Mouse (Mus musculus) heart, adult 2 months (tissue): Measurements from ENCODE around the gene Tnik. TPM values are rescaled to one million over a fixed set of nuclear protein-coding genes. Genes with fewer than 3 reads are reported as not detected.
A peak's percentile ranks its signal among the peaks of the same experiment; 100 is the strongest.

ENCODE experiments used
- DNase-seq, 2 experiments: peaks; one replicate each; pipeline ENCODE4 v3.0.0; 2021
- H3K27ac ChIP-seq: fragments of 200-600 bp; 2 replicates; pipeline ENCODE4 v1.8.1; 2022
- H3K27me3 ChIP-seq: fragments of 200-500 bp; 2 replicates; pipeline ENCODE4 v1.6.1; 2012; ENCODE audit warnings: mild to moderate bottlenecking, low read length, inconsistent platforms, mixed read lengths; ENCODE audit not compliant: control insufficient read depth, insufficient read depth
- H3K36me3 ChIP-seq: fragments of 200-500 bp; 2 replicates; pipeline ENCODE4 v1.6.1; 2012; ENCODE audit warnings: low read length, inconsistent platforms; ENCODE audit not compliant: control insufficient read depth, insufficient read depth
- H3K4me1 ChIP-seq: fragments of 200-500 bp; 2 replicates; pipeline ENCODE4 v1.6.1; 2011; ENCODE audit warnings: low read length; ENCODE audit not compliant: control insufficient read depth, insufficient read depth
- H3K4me3 ChIP-seq: fragments of 200-600 bp; 2 replicates; pipeline ENCODE4 v1.8.1; 2022
- H3K79me2 ChIP-seq: fragments of 200-500 bp; replicated peaks from 2 replicates; pipeline ENCODE4 v1.6.1; 2012; ENCODE audit warnings: mild to moderate bottlenecking, inconsistent platforms, low read length, moderate library complexity, mixed read lengths; ENCODE audit not compliant: control insufficient read depth, insufficient read depth
- H3K9ac ChIP-seq: fragments of 200-500 bp; 2 replicates; pipeline ENCODE4 v1.6.1; 2012; ENCODE audit warnings: low read depth, mild to moderate bottlenecking, control low read depth, inconsistent platforms, low read length, mixed read lengths
- CTCF ChIP-seq: fragments of 200-600 bp; IDR thresholded peaks from 2 replicates; pipeline ENCODE4 v1.8.1; 2022; ENCODE audit warnings: antibody characterized with exemption, mild to moderate bottlenecking, moderate library complexity
- EP300 ChIP-seq: fragments of 200-500 bp; IDR thresholded peaks from 2 replicates; pipeline ENCODE4 v1.6.1; 2011; ENCODE audit warnings: low read depth, low read length, control low read depth; ENCODE audit not compliant: insufficient read depth
- POLR2A ChIP-seq: fragments of 200-500 bp; IDR thresholded peaks from 2 replicates; pipeline ENCODE4 v1.6.1; 2011; ENCODE audit warnings: mild to moderate bottlenecking, low read depth, low read length, control low read depth; ENCODE audit not compliant: insufficient read depth
- WGBS: fragments of 180-500 bp; shearing (Covaris S2); methylation state at CpG from one replicate; pipeline ENCODE4 v1.1.7; 2018; 5-methylcytosine and 5-hydroxymethylcytosine counted together
- intact Hi-C: fragments of 180-260 bp; cut with DNase I; formaldehyde crosslinking; loops from one replicate; pipeline ENCODE4 v1.15.1; 2025
- polyA plus RNA-seq: library from polyadenylated mRNA; depleted of rRNA; stranded (reverse); fragments of >200 nt; gene quantifications from 2 replicates; pipeline ENCODE4 v1.2.3, GENCODE M21; 2012
- total RNA-seq, 2 experiments: library from RNA; stranded (reverse); gene quantifications; 2 replicates each; pipeline ENCODE4 v1.2.3; 2021

Gene Tnik
- total and polyA plus RNA-seq, 3 experiments: 6.6 to 29.8 (median 26.8) TPM

DNA sequence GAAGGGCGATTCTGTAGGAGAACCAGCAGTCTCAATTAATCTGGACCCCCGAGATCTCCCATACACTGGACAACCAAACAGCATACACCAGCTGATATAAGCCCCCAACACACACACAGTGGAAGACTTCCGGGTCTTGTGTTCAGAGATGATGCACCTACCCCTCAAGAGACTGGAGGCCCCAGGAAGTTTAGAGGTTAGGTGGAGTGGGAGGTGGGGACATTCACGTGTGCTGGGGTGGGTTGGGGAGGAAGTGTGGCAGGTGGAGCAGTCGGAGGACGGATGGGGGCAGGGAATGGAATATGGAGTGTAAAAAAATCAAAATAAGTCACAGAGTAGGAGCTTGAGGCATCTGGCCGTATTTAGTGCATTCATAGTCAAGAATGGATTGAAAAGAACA is 7.3 kb upstream of the Tnik start:
- H3K4me1 ChIP-seq: no peaks in the 10 kb centered on the region
- H3K79me2 ChIP-seq: no peaks in the 10 kb centered on the region
- no peaks in the 10 kb centered on the region for H3K36me3 ChIP-seq
- no peak for TF ChIP-seq CTCF
- TF ChIP-seq EP300: no peak
- TF ChIP-seq POLR2A: no peak
- H3K27ac ChIP-seq: no peak overlapping the region
- no peaks in the 10 kb centered on the region for H3K27me3 ChIP-seq
- no peak for DNase-seq
- intact Hi-C loops: no loop called here
- no peak overlapping the region for H3K9ac ChIP-seq
- H3K4me3 ChIP-seq: no peak overlapping the region
- WGBS: 84% methylated on average over 7 of the region's 7 CpGs

DNA sequence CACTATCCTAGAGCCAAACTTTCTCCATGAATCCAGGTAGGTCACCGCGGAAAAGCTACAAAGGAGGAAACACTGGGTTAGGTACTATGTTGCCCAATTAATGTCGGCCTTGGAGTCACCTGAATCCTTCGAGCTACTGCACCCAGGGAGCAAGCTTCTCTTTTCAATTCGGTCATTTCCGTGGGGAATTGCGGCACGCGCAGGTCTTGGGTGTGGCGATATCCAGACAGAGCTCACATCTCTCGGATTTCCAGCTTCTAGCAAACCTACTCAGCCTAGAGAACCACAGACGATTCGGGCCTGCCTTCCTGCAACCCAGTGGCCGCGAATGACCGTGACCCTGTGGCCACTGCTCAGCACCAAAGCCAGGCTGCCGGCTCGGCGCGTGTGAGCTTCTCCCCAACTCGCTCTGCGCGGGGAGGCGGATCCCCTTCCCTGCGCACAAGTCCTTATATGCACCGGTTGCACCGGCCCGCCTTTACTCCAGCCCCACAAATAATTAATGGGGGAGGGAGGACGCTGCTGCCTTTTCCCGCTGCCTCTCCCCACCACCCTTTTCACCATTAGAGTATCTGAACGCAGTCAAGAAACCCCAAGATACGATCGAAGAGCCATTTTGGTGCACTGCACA is 528 bp upstream of the Tnik start:
- TF ChIP-seq POLR2A: peak; percentile 47; the same call in 1 of the 2 replicates
- TF ChIP-seq CTCF: no peak
- no peak for TF ChIP-seq EP300
- WGBS: 3% methylated on average over 33 of the region's 33 CpGs
- DNase-seq: peak; percentile 71 to 75
- intact Hi-C loops: loop anchor here (10.0 kb wide), 1 partner anchor 282 kb away; no protein-coding TSS in a partner anchor
- H3K4me3 ChIP-seq: peak overlapping the region; percentile 85
- H3K79me2 ChIP-seq: no peaks in the 10 kb centered on the region
- no peaks in the 10 kb centered on the region for H3K27me3 ChIP-seq
- H3K9ac ChIP-seq: peak overlapping the region; percentile 67
- peak overlapping the region; percentile 66 for H3K27ac ChIP-seq
- H3K4me1 ChIP-seq: peaks cover 4% of the 10 kb centered on the region
- no peaks in the 10 kb centered on the region for H3K36me3 ChIP-seq

DNA sequence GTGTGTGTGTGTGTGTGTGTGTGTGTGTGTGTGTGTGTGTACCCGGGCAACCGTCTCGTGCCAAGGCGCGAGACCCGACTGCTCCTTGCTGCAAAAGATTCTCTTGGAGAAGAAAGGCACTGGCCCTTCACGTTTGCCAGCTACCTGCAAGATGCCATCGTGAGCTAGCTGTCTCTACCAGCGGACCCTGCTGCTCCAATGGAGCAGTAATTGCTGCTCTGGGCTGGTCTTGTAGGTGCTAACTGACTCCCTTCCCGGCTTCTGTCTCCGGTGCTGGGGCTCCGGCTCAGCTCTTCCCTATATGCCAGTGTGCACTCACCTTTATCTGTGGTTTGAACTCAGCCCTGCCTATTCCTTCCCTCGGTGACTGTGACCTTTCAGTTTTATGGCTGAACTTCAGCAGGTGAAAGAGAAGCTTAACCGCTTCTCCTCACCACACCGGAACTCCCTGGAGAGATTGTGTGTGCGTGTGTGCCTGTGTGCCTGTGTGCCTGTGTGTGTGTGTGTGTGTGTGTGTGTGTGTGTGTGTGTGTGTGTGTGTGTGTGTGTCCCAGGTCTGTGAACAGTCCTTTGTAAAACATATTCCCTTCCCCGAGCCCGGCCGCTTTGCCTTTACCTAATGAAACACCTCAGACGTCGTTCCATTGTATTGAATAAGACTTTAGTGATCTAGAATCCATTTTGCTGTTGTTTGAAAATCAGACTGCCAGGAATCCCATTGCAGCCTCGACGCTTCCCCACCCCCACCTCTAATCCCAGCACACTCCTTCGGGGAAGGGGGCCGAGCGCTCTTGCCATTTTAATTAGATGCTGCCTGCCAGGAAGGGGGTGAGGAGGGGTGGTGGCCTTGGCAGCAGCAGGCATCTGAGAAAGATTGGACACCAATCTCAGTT is 1.2 kb downstream of the Tnik start:
- Histone ChIP-seq H3K27ac (peak overlapping the region; percentile 56), H3K36me3 (no peaks in the 10 kb centered on the region), H3K4me3 (peak overlapping the region; percentile 85), H3K79me2 (no peaks in the 10 kb centered on the region), H3K27me3 (no peaks in the 10 kb centered on the region), H3K4me1 (peaks cover 4% of the 10 kb centered on the region), H3K9ac (peak overlapping the region; percentile 68)
- peak; percentile 46 to 58 for DNase-seq
- WGBS: 13% methylated on average over 26 of the region's 26 CpGs
- TF ChIP-seq CTCF (no peak), POLR2A (no peak), EP300 (no peak)
- intact Hi-C loops: loop anchor here (2.0 to 10.0 kb wide), 2 partner anchors 139 to 281 kb away; no protein-coding TSS in a partner anchor

DNA sequence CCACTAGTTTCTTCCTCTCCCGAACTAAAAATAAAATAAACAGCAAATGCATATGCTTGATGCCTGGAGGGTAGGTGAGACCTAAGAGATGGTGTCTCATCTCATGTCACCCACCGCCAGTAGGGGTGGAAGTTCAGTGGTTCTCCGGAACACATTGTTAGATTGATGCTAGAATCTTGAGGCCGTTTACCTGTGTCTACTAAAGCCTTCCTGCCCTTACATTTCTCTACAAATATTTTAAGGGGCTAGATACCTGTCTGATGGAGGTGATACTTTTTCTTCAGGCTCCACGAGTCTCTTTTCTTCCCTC is 1.8 kb downstream of the Tnik start:
- H3K27ac ChIP-seq: no peak overlapping the region
- intact Hi-C loops: loop anchor here (2.0 to 10.0 kb wide), 3 partner anchors 97 to 280 kb away; no protein-coding TSS in a partner anchor
- peaks cover 4% of the 10 kb centered on the region for H3K4me1 ChIP-seq
- 56% methylated on average over 5 of the region's 5 CpGs for WGBS
- H3K36me3 ChIP-seq: no peaks in the 10 kb centered on the region
- no peak overlapping the region; the same call in 1 of the 2 replicates for H3K9ac ChIP-seq
- TF ChIP-seq POLR2A: no peak
- no peak for TF ChIP-seq CTCF
- no peak for TF ChIP-seq EP300
- no peaks in the 10 kb centered on the region for H3K27me3 ChIP-seq
- no peak overlapping the region; the same call in 1 of the 2 replicates for H3K4me3 ChIP-seq
- no peak for DNase-seq
- H3K79me2 ChIP-seq: no peaks in the 10 kb centered on the region

DNA sequence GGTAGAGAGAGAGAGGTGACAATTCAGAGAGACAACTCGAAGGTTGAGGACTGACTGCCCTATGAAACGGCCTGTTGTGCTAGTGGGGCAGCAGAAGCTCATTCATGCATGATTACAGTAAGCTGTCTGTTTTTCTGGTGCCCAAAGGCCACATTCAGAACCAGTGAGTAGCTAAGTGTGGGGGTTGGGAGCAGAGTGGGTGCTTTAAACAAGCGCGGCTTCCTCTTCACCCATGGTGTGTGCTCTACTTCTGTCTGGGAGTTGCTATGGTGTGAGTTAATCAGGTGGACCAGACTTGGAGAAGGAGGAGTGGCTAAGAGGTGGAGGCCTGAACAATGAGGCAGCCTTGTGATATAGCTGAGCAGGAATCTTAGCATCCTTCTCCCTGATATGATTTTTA is 2.2 kb downstream of the Tnik start:
- Histone ChIP-seq H3K79me2 (no peaks in the 10 kb centered on the region), H3K27me3 (no peaks in the 10 kb centered on the region), H3K36me3 (no peaks in the 10 kb centered on the region), H3K4me1 (peaks cover 4% of the 10 kb centered on the region), H3K9ac (no peak overlapping the region), H3K27ac (no peak overlapping the region), H3K4me3 (no peak overlapping the region)
- intact Hi-C loops: loop anchor here (2.0 to 10.0 kb wide), 3 partner anchors 98 to 280 kb away; no protein-coding TSS in a partner anchor
- no peak for DNase-seq
- TF ChIP-seq EP300 (no peak), POLR2A (no peak), CTCF (no peak)
- 58% methylated on average over 4 of the region's 4 CpGs for WGBS

DNA sequence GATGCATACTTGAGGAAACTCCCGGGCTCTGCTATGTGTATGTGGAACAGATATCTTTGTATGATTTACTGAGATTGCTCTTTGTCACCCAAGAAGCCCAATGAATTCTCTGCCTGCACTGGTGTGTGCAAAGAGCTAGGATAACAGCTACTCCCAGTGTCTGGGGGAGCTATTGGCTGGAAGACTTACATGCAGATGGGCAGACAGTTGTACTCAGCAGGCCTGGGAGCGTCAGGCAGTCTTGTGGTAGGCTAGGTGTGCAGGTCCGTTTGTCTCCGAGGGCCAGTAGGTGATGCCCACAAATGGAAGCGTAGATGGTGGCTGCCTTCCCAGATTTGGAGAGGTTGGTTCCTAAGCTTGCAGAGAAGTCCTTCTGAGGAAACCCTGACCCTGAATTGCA is 2.6 kb downstream of the Tnik start:
- Histone ChIP-seq H3K4me1 (peaks cover 4% of the 10 kb centered on the region), H3K9ac (no peak overlapping the region), H3K79me2 (no peaks in the 10 kb centered on the region), H3K4me3 (no peak overlapping the region), H3K36me3 (no peaks in the 10 kb centered on the region), H3K27me3 (no peaks in the 10 kb centered on the region), H3K27ac (no peak overlapping the region)
- 83% methylated on average over 5 of the region's 5 CpGs for WGBS
- intact Hi-C loops: loop anchor here (2.0 to 10.0 kb wide), 3 partner anchors 98 to 279 kb away; no protein-coding TSS in a partner anchor
- no peak for DNase-seq
- TF ChIP-seq CTCF (no peak), POLR2A (no peak), EP300 (no peak)
